Mouse (Mus musculus) C2C12 (cell line): Measurements from ENCODE around the gene E4f1. TPM values are rescaled to one million over a fixed set of nuclear protein-coding genes. Genes with fewer than 3 reads are reported as not detected.

Source experiments
- H3K27me3 ChIP-seq: one replicate; pipeline ENCODE4 v1.6.1; 2011; ENCODE audit not compliant: control insufficient read depth, insufficient read depth, insufficient read length
- H3K36me3 ChIP-seq: one replicate; pipeline ENCODE4 v1.6.1; 2011; ENCODE audit not compliant: control insufficient read depth, insufficient read depth
- H3K4me3 ChIP-seq: one replicate; pipeline ENCODE4 v1.5.1; 2011; ENCODE audit warnings: mild to moderate bottlenecking, control low read depth; ENCODE audit not compliant: poor library complexity, insufficient read depth, severe bottlenecking
- H3K79me2 ChIP-seq: one replicate; pipeline ENCODE4 v1.6.1; 2011; ENCODE audit not compliant: control insufficient read depth, insufficient read depth
- H3K79me3 ChIP-seq: one replicate; pipeline ENCODE4 v1.6.1; 2011; ENCODE audit warnings: low read depth, control low read depth
- H3ac ChIP-seq: one replicate; pipeline ENCODE3; 2011; ENCODE audit warnings: low read depth; ENCODE audit not compliant: control insufficient read depth, insufficient read length
- CEBPB ChIP-seq: IDR thresholded peaks from one replicate; pipeline ENCODE4 v1.6.1; 2011; ENCODE audit warnings: low read depth, mild to moderate bottlenecking, control low read depth, moderate library complexity
- CTCF ChIP-seq: IDR thresholded peaks from one replicate; pipeline ENCODE4 v1.5.1; 2011; ENCODE audit not compliant: control insufficient read depth, insufficient read depth, insufficient read length
- FOSL1 ChIP-seq: IDR thresholded peaks from one replicate; pipeline ENCODE4 v1.8.0; 2011; ENCODE audit warnings: mild to moderate bottlenecking, low read length; ENCODE audit not compliant: poor library complexity, insufficient read depth, severe bottlenecking
- MAX ChIP-seq: IDR thresholded peaks from one replicate; pipeline ENCODE4 v1.6.1; 2011; ENCODE audit warnings: mild to moderate bottlenecking, control low read depth
- MYOD1 ChIP-seq: IDR thresholded peaks from one replicate; pipeline ENCODE4 v1.6.1; 2011; ENCODE audit warnings: low read depth; ENCODE audit not compliant: control insufficient read depth, insufficient read length
- MYOG ChIP-seq: IDR thresholded peaks from one replicate; pipeline ENCODE4 v1.6.1; 2011; ENCODE audit not compliant: control insufficient read depth, insufficient read length; ENCODE audit errors: extremely low read depth
- USF1 ChIP-seq: IDR thresholded peaks from one replicate; pipeline ENCODE4 v1.6.1; 2011; ENCODE audit warnings: low read depth, mild to moderate bottlenecking, control low read depth, moderate library complexity
- polyA plus RNA-seq: library from polyadenylated mRNA; unstranded; fragments of >200 nt; fragmentation: generic; extraction: Trizol; gene quantifications from one replicate; pipeline ENCODE4 v1.2.1, GENCODE M21; 2012; ENCODE audit warnings: missing spikeins

Gene E4f1
- polyA plus RNA-seq, 1 experiment: 13.1 TPM

- H3K36me3 ChIP-seq: peaks cover 34% of the 10 kb centered on the region
- H3K79me3 ChIP-seq: no peaks in the 10 kb centered on the region
- no peak overlapping the region for H3K4me3 ChIP-seq
- no peaks in the 10 kb centered on the region for H3K79me2 ChIP-seq
- H3K27me3 ChIP-seq: peaks cover 2% of the 10 kb centered on the region
- TF ChIP-seq CEBPB (no peak), USF1 (no peak), FOSL1 (no peak), CTCF (no peak), MYOG (no peak), MAX (no peak), MYOD1 (no peak)
- H3ac ChIP-seq: no peak overlapping the region
Observed at GRCm38 (mm10) chr17:24506332-24507070, 36.4 kb upstream of the E4f1 start.

DNA sequence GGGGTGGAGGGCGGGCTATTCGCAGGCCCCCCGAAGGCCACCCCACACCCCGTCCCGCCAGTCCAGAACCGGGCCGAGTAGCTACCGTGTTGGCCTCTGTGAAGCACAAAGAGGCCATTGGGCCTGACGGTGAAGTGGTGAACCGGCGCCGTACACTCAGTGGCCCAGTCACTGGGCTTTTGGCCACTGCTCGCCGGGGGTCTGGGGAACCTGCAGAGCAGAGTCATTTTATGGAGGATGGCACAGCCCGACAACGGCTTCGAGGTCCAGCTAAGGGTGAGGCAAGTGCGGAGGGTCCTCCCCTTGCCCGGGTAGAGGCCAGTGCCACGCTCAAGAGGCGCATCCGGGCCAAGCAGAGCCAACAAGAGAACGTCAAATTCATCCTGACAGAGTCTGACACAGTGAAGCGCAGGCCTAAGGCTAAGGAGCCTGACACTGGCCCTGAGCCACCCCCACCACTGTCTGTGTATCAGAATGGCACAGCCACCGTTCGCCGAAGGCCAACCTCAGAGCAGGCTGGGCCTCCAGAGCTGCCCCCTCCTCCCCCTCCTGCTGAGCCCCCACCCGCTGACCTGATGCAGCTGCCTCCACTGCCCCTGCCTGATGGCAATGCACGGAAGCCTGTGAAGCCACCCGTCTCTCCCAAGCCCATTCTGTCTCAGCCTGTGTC, 35.3 kb upstream of the E4f1 start:
- TF ChIP-seq MAX (no peak), CTCF (no peak), MYOG (no peak), FOSL1 (no peak), USF1 (no peak), CEBPB (no peak), MYOD1 (no peak)
- Histone ChIP-seq H3K36me3 (peaks cover 24% of the 10 kb centered on the region), H3K4me3 (no peak overlapping the region)

GRCm38 (mm10) chr17:24504085-24504484, 34.0 kb upstream of the E4f1 start:
- H3K4me3 ChIP-seq: no peak overlapping the region
- no peaks in the 10 kb centered on the region for H3K79me3 ChIP-seq
- H3K36me3 ChIP-seq: peaks cover 12% of the 10 kb centered on the region
- peaks cover 21% of the 10 kb centered on the region for H3K27me3 ChIP-seq
- H3ac ChIP-seq: no peak overlapping the region
- H3K79me2 ChIP-seq: no peaks in the 10 kb centered on the region
- TF ChIP-seq CEBPB: no peak
- no peak for TF ChIP-seq CTCF
- TF ChIP-seq FOSL1: no peak
- TF ChIP-seq USF1: no peak
- no peak for TF ChIP-seq MYOG
- TF ChIP-seq MYOD1: no peak
- no peak for TF ChIP-seq MAX

More for the DNA sequence above, 35.3 kb upstream of the E4f1 start:
- no peak overlapping the region for H3ac ChIP-seq
- no peaks in the 10 kb centered on the region for H3K79me3 ChIP-seq
- H3K27me3 ChIP-seq: peaks cover 8% of the 10 kb centered on the region
- no peaks in the 10 kb centered on the region for H3K79me2 ChIP-seq

DNA sequence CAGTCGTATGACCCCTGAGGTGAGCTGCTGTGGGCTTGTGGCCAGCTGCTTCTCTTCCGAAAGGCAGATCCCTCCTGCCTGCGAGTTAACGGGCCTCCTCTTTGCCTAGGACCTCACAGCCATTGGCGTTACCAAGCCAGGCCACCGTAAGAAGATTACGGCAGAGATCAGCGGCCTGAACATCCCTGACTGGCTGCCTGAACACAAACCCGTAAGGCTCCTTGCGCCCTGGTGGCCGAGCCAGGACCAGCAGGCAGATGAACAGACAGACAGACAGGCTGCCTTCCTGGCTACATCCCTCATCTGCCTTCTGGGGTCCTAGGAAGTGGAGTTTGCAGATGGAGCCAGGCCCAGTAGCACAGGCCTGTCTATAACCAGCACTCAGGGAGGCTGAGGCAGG, 32.1 kb upstream of the E4f1 start:
- H3K79me2 ChIP-seq: no peaks in the 10 kb centered on the region
- H3K27me3 ChIP-seq: peaks cover 37% of the 10 kb centered on the region
- H3K36me3 ChIP-seq: no peaks in the 10 kb centered on the region
- H3ac ChIP-seq: no peak overlapping the region
- no peaks in the 10 kb centered on the region for H3K79me3 ChIP-seq
- TF ChIP-seq CEBPB (no peak), CTCF (no peak), MYOD1 (no peak), FOSL1 (no peak), MAX (no peak), USF1 (no peak), MYOG (no peak)
- H3K4me3 ChIP-seq: no peak overlapping the region

- no peaks in the 10 kb centered on the region for H3K79me3 ChIP-seq
- peaks cover 44% of the 10 kb centered on the region for H3K27me3 ChIP-seq
- H3K36me3 ChIP-seq: no peaks in the 10 kb centered on the region
- no peak overlapping the region for H3K4me3 ChIP-seq
- TF ChIP-seq FOSL1: no peak
- no peak for TF ChIP-seq USF1
- TF ChIP-seq CEBPB: no peak
- TF ChIP-seq MAX: no peak
- no peak for TF ChIP-seq MYOG
- TF ChIP-seq CTCF: no peak
- no peak for TF ChIP-seq MYOD1
- no peak overlapping the region for H3ac ChIP-seq
- no peaks in the 10 kb centered on the region for H3K79me2 ChIP-seq
Observed at GRCm38 (mm10) chr17:24496026-24496425, 25.9 kb upstream of the E4f1 start.

GRCm38 (mm10) chr17:24495443-24495842, 25.3 kb upstream of the E4f1 start:
- peaks cover 39% of the 10 kb centered on the region for H3K27me3 ChIP-seq
- H3K4me3 ChIP-seq: no peak overlapping the region
- no peaks in the 10 kb centered on the region for H3K36me3 ChIP-seq
- H3ac ChIP-seq: no peak overlapping the region
- no peaks in the 10 kb centered on the region for H3K79me3 ChIP-seq
- TF ChIP-seq FOSL1 (no peak), CTCF (no peak), CEBPB (no peak), USF1 (no peak)
- no peaks in the 10 kb centered on the region for H3K79me2 ChIP-seq
